Mouse (Mus musculus) hindbrain, embryonic 13.5 days (tissue): ENCODE data around the gene Tmem54. TPM values are rescaled to one million over a fixed set of nuclear protein-coding genes. Genes with fewer than 3 reads are reported as not detected.

ENCODE experiments used
- ATAC-seq: fragments of 200-750 bp; cut with Nextera tagmentation; 2 replicates; pipeline ENCODE4 v1.8.0; 2017; ENCODE audit warnings: moderate TSS enrichment; ENCODE audit not compliant: low FRiP score
- H3K27ac ChIP-seq: fragments of 300-500 bp; sonication (generic); 2 replicates; pipeline ENCODE4 v1.5.1; 2015; ENCODE audit warnings: inconsistent platforms, mild to moderate bottlenecking, moderate library complexity
- H3K27me3 ChIP-seq: fragments of 300-500 bp; sonication (generic); 2 replicates; pipeline ENCODE4 v1.6.1; 2015; ENCODE audit warnings: mild to moderate bottlenecking, inconsistent platforms
- H3K36me3 ChIP-seq: fragments of 300-500 bp; sonication (generic); 2 replicates; pipeline ENCODE4 v1.6.1; 2015; ENCODE audit warnings: mild to moderate bottlenecking, inconsistent platforms
- H3K4me1 ChIP-seq: fragments of 300-500 bp; sonication (generic); replicated peaks from 2 replicates; pipeline ENCODE4 v1.6.1; 2015; ENCODE audit warnings: inconsistent platforms
- H3K4me2 ChIP-seq: fragments of 300-500 bp; sonication (generic); 2 replicates; pipeline ENCODE4 v1.6.1; 2015; ENCODE audit warnings: inconsistent platforms, mild to moderate bottlenecking, moderate library complexity
- H3K4me3 ChIP-seq: fragments of 300-500 bp; sonication (generic); 2 replicates; pipeline ENCODE4 v1.5.1; 2015; ENCODE audit warnings: mild to moderate bottlenecking, inconsistent platforms
- H3K9ac ChIP-seq: fragments of 300-500 bp; sonication (generic); 2 replicates; pipeline ENCODE4 v1.6.1; 2015; ENCODE audit warnings: mild to moderate bottlenecking, inconsistent platforms
- H3K9me3 ChIP-seq: fragments of 300-500 bp; sonication (generic); 2 replicates; pipeline ENCODE4 v1.6.1; 2016; ENCODE audit warnings: inconsistent platforms
- WGBS: fragments of 180-500 bp; shearing (Covaris S2); methylation state at CpG from one replicate; pipeline ENCODE4 v1.1.7; 2015; 5-methylcytosine and 5-hydroxymethylcytosine counted together
- polyA plus RNA-seq: library from polyadenylated mRNA; unstranded; fragments of >200 nt; fragmentation: Nextera tagmentation; extraction: Ambion mirVana; gene quantifications from 2 replicates; pipeline ENCODE4 v1.2.1, GENCODE M21; 2015

The Tmem54 gene
- polyA plus RNA-seq, 1 experiment from 2014 or later, result not detected

DNA sequence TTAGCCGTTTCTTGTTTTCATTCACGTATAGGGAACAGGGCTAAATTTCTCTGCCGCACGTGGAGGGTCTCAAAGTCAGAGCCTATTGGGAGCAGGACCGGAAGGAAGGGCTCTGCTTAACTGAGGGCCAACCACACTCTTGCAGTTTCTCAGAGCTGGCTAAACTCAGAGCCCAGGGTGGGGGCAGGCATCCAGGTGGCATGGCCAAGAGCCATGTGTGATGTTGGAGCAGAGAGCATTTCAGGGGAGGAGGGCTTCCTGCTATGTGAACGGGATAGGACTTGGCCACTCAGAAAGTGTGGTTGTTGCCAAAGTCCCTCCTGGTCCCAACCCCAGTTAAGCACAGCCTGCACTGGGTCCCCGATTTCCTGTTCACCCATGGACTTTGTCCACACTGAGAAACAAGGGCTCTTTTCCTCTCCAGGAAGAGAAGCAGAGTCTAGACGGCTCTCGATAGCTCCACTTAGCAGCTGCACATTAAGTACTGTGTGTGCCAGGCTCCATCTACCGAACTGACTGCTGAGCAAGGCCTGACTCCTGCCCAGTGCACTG is 2.1 kb downstream of the Tmem54 start:
- Histone ChIP-seq H3K9me3 (no peaks in the 10 kb centered on the region), H3K27ac (no peak overlapping the region), H3K4me1 (peaks cover 14% of the 10 kb centered on the region), H3K36me3 (no peaks in the 10 kb centered on the region), H3K4me2 (no peak overlapping the region), H3K27me3 (peaks cover 63% of the 10 kb centered on the region), H3K4me3 (no peak overlapping the region), H3K9ac (no peak overlapping the region)
- ATAC-seq, result no peak
- 76% methylated on average over 10 of the region's 10 CpGs for WGBS

- no peak overlapping the region for H3K4me2 ChIP-seq
- 82% methylated on average over 7 of the region's 7 CpGs for WGBS
- peaks cover 26% of the 10 kb centered on the region for H3K4me1 ChIP-seq
- H3K27me3 ChIP-seq, result peaks cover 57% of the 10 kb centered on the region
- ATAC-seq, result no peak
- H3K27ac ChIP-seq, result no peak overlapping the region
- no peaks in the 10 kb centered on the region for H3K36me3 ChIP-seq
- no peaks in the 10 kb centered on the region for H3K9me3 ChIP-seq
- H3K9ac ChIP-seq, result no peak overlapping the region
- no peak overlapping the region for H3K4me3 ChIP-seq
Measured at GRCm38 (mm10) chr4:129108624-129109023, 3.3 kb downstream of the Tmem54 start.

GRCm38 (mm10) chr4:129110804-129111203 is 5.5 kb downstream of the Tmem54 start:
- H3K27me3 ChIP-seq, result peaks cover 39% of the 10 kb centered on the region
- no peak overlapping the region for H3K4me2 ChIP-seq
- H3K4me3 ChIP-seq, result no peak overlapping the region
- peaks cover 36% of the 10 kb centered on the region for H3K4me1 ChIP-seq
- H3K9ac ChIP-seq, result no peak overlapping the region
- H3K9me3 ChIP-seq, result no peaks in the 10 kb centered on the region
- H3K27ac ChIP-seq, result no peak overlapping the region
- ATAC-seq, result no peak
- H3K36me3 ChIP-seq, result no peaks in the 10 kb centered on the region
- WGBS, result 87% methylated on average over 6 of the region's 6 CpGs

DNA sequence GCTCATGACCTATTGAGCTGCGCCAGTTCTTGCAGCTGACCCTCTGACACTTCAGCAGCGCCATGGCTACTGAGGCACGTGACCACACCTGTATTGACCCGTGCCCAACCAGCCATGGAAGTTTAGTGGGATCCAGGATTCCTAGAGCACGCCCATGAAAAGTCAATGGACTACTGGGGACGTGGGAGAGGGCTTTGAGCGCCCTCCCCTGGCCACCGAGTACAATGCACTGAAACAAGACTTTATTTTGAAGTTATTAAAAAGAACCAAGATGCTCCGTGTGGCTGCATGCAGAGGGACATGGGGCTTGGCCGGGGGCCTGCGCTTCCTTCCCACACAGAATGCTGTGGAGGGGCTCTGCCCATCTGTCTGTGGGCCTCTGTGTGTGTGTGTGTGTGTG is 6.0 kb downstream of the Tmem54 start:
- WGBS, result 57% methylated on average over 11 of the region's 11 CpGs
- no peak overlapping the region for H3K9ac ChIP-seq

DNA sequence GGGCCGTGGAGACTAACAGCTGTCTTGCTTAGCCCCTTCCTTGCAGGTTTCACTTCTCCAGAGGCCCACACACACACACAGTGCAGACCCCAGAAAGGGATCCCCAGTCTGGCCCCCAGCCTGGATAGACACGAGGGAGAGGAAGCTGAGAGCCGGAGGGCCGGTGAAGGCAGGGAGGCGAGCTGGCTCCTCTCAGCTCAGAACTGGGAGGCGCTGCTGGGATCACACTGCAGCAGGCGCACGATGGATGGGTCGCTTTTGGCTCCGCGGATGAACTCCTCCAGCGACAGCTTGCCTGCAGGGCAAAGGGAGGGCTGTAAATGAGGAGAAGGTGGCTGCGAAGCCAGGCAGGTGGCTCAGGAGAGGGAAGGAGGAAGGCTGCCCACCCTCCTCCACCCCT is 6.9 kb downstream of the Tmem54 start:
- Histone ChIP-seq H3K27me3 (peaks cover 28% of the 10 kb centered on the region), H3K27ac (no peak overlapping the region)

More for the DNA sequence above, 6.0 kb downstream of the Tmem54 start:
- H3K36me3 ChIP-seq, result no peaks in the 10 kb centered on the region
- H3K4me3 ChIP-seq, result no peak overlapping the region
- peaks cover 34% of the 10 kb centered on the region for H3K27me3 ChIP-seq
- H3K27ac ChIP-seq, result no peak overlapping the region
- H3K4me2 ChIP-seq, result no peak overlapping the region
- peaks cover 36% of the 10 kb centered on the region for H3K4me1 ChIP-seq
- ATAC-seq, result no peak
- no peaks in the 10 kb centered on the region for H3K9me3 ChIP-seq

DNA sequence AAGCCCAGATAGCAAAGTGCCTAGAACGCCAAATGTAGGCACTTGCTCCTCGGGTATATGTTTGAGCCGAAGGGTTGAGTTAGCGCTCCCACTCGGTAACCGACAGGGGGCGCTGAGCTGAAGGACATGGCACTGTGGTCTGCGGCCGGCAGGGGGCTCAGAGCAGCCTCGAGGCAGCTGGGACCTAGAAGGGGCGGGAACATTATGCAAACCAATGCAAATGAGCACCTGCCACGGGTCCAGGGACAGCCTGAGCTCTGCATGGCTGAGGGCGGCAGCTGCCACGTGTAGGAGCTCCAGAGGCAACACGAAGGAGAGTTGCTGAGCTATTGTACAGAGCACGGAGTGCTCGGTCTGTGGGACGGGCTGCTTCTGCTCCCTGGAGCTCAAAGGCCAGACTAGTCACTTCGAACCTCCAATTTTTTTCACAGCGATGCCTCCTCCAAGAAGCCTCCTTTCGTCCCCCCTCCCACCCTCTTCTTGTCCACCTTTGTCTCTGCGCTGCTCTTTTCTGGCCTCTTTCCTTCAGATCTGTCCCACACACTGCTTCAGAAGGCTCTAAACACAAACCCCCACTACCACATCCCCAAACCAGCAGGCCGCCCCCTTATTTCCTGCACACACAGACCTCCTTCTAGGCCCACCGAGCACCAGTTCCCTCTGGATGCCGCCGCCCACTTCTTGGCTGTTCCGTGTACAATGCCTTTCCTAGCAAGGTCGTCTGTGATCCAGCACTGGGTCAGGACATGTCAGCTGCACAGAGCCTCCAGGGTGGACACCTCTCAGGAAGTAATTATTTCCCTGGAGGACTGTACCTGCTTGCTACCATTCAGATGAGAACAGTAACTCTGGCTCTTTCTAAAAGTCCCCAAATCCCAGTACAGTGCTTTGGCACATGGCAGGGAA is 8.0 kb downstream of the Tmem54 start:
- H3K4me2 ChIP-seq, result peak overlapping the region; percentile 21; the same call in 1 of the 2 replicates
- ATAC-seq, result peak; percentile 79
- peak overlapping the region; percentile 8; the same call in 1 of the 2 replicates for H3K27ac ChIP-seq

More for the DNA sequence above, 6.9 kb downstream of the Tmem54 start:
- H3K36me3 ChIP-seq, result no peaks in the 10 kb centered on the region
- peak overlapping the region; percentile 15; the same call in 1 of the 2 replicates for H3K4me2 ChIP-seq
- H3K9ac ChIP-seq, result peak overlapping the region; percentile 43; the same call in 1 of the 2 replicates
- no peak for ATAC-seq
- H3K4me3 ChIP-seq, result no peak overlapping the region
- WGBS, result 46% methylated on average over 13 of the region's 13 CpGs
- H3K4me1 ChIP-seq, result peaks cover 36% of the 10 kb centered on the region
- H3K9me3 ChIP-seq, result no peaks in the 10 kb centered on the region

DNA sequence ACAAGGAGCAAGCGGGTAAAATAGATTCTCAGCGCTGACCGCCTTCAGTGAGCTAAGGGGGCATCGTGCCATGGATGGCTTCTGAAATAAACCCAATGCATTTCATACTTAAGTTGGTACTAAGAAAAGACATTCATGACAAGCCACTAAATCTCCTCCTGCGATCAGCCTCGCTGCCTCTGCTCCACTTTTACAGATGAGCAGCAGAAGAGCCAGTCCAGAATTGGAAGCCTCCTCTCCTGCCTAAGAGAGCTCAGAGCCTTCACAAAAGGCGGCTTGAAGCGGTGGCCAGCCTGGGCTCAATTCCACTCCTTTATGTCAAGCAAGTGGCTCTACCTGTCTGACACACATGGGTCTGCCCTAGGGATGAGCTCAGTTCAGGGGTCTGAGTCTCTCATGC is 11.4 kb downstream of the Tmem54 start:
- Histone ChIP-seq H3K9me3 (no peaks in the 10 kb centered on the region), H3K4me3 (no peak overlapping the region), H3K27ac (no peak overlapping the region), H3K4me2 (no peak overlapping the region), H3K4me1 (peaks cover 56% of the 10 kb centered on the region), H3K36me3 (no peaks in the 10 kb centered on the region), H3K27me3 (peaks cover 39% of the 10 kb centered on the region), H3K9ac (no peak overlapping the region)
- WGBS, result 94% methylated on average over 8 of the region's 8 CpGs
- ATAC-seq, result no peak

More for the DNA sequence above, 8.0 kb downstream of the Tmem54 start:
- no peak overlapping the region for H3K4me3 ChIP-seq
- H3K9ac ChIP-seq, result no peak overlapping the region
- 28% methylated on average over 28 of the region's 28 CpGs for WGBS
- peaks cover 21% of the 10 kb centered on the region; the same call in 1 of the 2 replicates for H3K27me3 ChIP-seq
- H3K4me1 ChIP-seq, result peaks cover 36% of the 10 kb centered on the region
- H3K9me3 ChIP-seq, result no peaks in the 10 kb centered on the region
- H3K36me3 ChIP-seq, result no peaks in the 10 kb centered on the region

DNA sequence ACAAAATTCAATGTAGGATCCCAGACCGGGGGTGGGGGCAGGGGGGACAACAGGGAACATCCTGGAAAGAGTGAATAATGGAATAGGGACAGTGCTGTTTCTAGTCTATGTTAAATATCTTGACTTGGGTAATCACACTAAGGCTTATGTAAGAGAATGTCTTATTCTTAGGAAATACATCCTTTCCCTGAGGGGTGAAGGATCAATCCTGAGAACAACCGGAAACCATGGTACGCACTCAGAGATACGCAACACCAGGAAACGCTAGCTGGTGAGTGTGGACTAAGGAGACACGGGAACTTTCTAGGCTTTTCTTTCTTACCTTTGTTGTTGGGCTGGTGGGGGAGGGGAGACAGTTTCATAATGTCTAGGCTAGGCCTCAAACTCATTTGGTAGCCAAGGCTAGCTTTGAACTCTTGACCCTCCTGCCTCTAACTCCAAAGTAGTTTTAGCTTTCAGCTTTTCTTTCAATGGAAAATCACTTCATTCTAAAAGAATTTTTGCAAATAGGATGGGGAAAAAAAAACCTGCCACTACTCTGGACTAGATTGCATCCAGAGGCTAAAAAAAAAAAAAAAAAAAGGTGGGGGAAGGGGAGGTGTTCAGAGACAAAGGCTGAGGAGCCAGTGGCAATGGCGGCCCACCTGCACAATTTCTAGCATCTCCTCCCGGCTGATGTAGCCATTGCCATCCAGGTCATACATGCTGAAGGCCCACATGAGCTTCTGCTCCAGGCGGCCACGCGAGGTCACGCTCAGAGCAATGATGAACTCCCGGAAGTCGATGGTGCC is 12.6 kb downstream of the Tmem54 start:
- Histone ChIP-seq H3K4me2 (no peak overlapping the region), H3K27ac (no peak overlapping the region), H3K4me1 (peaks cover 50% of the 10 kb centered on the region), H3K9me3 (no peaks in the 10 kb centered on the region), H3K36me3 (no peaks in the 10 kb centered on the region), H3K9ac (no peak overlapping the region), H3K27me3 (peaks cover 48% of the 10 kb centered on the region), H3K4me3 (no peak overlapping the region)
- 90% methylated on average over 14 of the region's 14 CpGs for WGBS
- ATAC-seq, result no peak

- peaks cover 57% of the 10 kb centered on the region for H3K27me3 ChIP-seq
- peaks cover 42% of the 10 kb centered on the region for H3K4me1 ChIP-seq
- peak overlapping the region; percentile 89 for H3K4me2 ChIP-seq
- no peak overlapping the region for H3K27ac ChIP-seq
- 76% methylated on average over 10 of the region's 10 CpGs for WGBS
- H3K9ac ChIP-seq, result no peak overlapping the region
- no peak overlapping the region; the same call in 1 of the 2 replicates for H3K4me3 ChIP-seq
- H3K36me3 ChIP-seq, result no peaks in the 10 kb centered on the region
- ATAC-seq, result no peak
- no peaks in the 10 kb centered on the region for H3K9me3 ChIP-seq
Measured at GRCm38 (mm10) chr4:129119708-129120107, 14.4 kb downstream of the Tmem54 start.

DNA sequence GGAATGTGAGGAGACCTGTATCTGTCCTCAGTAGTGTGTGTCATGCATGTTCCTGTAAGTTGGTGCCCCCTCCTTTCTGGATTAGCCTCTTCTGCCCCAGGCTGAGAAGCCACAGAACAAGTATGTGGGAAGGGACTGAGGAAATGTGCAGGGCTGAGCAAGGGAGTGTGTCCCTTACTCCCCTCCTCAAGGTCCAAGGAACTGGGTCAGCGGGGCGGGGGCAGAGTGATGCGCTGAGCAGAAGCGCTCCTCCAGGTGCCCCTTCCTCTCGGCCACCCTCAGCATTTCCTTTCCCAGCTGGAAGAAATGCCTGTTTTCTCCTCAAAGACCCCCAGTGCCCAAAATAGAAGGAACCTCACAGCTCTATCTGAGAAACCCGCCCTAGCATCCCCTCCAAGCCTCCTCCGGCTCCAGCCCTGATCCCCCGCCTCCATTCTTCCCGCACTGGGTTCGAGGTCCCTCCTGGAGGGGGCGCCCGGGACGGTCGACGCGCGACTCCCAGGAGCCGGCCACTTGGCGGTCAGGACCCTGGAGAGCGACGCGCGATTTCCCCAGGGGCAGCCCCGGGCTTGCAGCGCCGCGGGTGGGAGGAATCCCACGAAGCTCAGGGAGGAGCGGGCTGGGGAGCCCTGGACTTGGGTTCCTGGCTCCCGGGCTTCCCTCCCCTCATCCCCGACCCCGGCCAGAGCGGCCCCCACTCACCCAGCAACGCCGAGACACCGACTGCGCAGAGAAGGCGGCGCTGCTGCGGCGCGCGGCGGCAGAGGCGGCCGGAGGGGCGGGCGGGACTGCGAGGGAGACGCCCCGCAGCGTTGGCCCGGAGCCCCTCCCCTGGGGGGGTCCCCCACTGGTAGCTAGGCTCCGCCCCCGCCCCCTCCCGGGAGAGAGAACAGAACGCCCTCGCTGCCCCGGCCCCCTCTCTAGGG is 15.4 kb downstream of the Tmem54 start:
- ATAC-seq, result 0 out of 2 replicates have a peak, but pooled peaks have one; percentile 52
- Histone ChIP-seq H3K9ac (peak overlapping the region; percentile 81), H3K9me3 (no peaks in the 10 kb centered on the region), H3K36me3 (no peaks in the 10 kb centered on the region), H3K4me2 (peak overlapping the region; percentile 89), H3K27ac (no peak overlapping the region), H3K4me3 (peak overlapping the region; percentile 59), H3K4me1 (peaks cover 42% of the 10 kb centered on the region), H3K27me3 (peaks cover 63% of the 10 kb centered on the region)
- 2% methylated on average over 44 of the region's 59 CpGs for WGBS

DNA sequence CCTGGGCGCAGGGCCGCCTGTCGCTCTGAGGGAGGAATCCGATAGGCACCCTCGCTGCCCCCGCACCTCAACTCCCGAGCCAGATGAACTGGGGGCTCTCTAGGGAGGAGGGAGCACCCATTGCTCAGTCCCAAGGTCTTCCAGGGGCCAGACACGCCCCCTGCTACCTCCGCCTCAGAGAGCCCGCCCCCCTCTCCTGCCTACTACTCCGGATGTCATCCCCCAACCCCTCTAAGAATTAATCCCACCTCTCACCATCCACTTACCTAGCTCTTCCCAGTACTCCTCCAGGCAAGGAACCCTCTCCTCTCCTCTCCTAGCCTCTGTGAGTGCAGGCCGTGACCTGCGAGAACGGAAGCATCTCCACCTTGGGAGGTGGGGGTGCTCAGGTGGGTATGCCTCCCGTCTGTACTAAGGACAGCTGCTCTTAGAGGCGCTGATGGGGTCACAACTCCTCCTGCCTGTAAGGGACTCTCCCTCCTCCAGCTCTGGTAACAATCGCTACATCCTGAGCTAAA is 16.3 kb downstream of the Tmem54 start, which contains the start of gene Hpca:
Hpca (minus strand) TSS at position 468 of the 518 bp plus-strand sequence.
- Histone ChIP-seq H3K27ac (no peak within 1 kb of the TSS), H3K4me2 (peak within 1 kb of the TSS; percentile 89), H3K9me3 (no peaks in the 10 kb centered on the region), H3K4me3 (peak within 1 kb of the TSS; percentile 59), H3K9ac (peak within 1 kb of the TSS; percentile 81), H3K27me3 (peaks cover 63% of the 10 kb centered on the region), H3K4me1 (peaks cover 47% of the 10 kb centered on the region), H3K36me3 (no peaks in the 10 kb centered on the region)
- 0 out of 2 replicates have a peak, but pooled peaks have one; percentile 12 for ATAC-seq
- 1% methylated on average over 17 of the region's 17 CpGs for WGBS
